ENCODE assay signal across 7 mouse cellular contexts in the genomic region with DNA sequence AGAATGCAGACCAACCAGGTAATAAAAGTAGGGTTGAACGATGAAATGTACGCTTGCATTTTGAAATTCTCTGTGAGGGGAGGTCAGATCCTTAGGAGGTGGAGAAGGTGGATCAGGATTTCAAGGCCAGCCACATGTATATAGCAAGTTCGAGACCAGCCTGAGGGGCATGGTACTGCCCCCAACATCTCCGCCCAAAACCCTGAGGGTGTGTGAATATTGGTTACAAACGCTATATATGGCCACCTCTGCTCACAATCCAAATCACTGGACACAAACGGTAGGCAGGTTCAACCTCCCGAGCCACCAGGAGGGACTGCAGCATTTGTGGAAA. TPM values are rescaled to one million over a fixed set of nuclear protein-coding genes. Genes with fewer than 3 reads are reported as not detected.
A peak's percentile ranks its signal among the peaks of the same experiment; 100 is the strongest.
DNase-seq lines count a peak whose midpoint lies in the region; ATAC-seq and TF ChIP-seq lines count a peak whose summit lies in the region.

No protein-coding gene starts in this region.

- whole genome bisulfite sequencing in forebrain, embryonic 15.5 days, result 2% methylated on average over 7 of the region's 7 CpGs
- 1% methylated on average over 7 of the region's 7 CpGs for WGBS in liver, embryonic 15.5 days (ENCODE audit: insufficient replicate concordance)
- WGBS in stomach, postnatal 0 days, result under 1% methylated on average over 7 of the region's 7 CpGs

- TF ChIP-seq CTCF in testis, adult 2 months (IDR thresholded peaks at IDR 0.05; ENCODE audit: control insufficient read depth, insufficient read depth, insufficient replicate concordance, low read depth, low read length), result no peak
- TF ChIP-seq CTCF in stomach, postnatal 0 days (IDR thresholded peaks at IDR 0.05; ENCODE audit: low read depth), result peak; percentile 30; the same call in 1 of the 2 replicates

- H3K9ac ChIP-seq in forebrain, embryonic 15.5 days (replicated peaks), result peak overlapping the region; percentile 78
- H3K9ac ChIP-seq in liver, embryonic 15.5 days, result peak overlapping the region; percentile 50
- H3K9ac ChIP-seq in stomach, postnatal 0 days (ENCODE audit: low read length), result peak overlapping the region; percentile 67

- H3K4me3 ChIP-seq in testis, adult 2 months (ENCODE audit: control insufficient read depth, low read depth, low read length), result peak overlapping the region; percentile 98
- H3K4me3 ChIP-seq in forebrain, embryonic 15.5 days, result peak overlapping the region; percentile 66
- peak overlapping the region; percentile 67 for H3K4me3 ChIP-seq in liver, embryonic 15.5 days (replicated peaks)
- H3K4me3 ChIP-seq in stomach, postnatal 0 days (ENCODE audit: low read depth, low read length), result peak overlapping the region; percentile 71

- ATAC-seq in forebrain, embryonic 15.5 days (replicated peaks), result no peak
- 0 out of 2 replicates have a peak, but pooled peaks have one; percentile 6 for ATAC-seq in liver, embryonic 15.5 days (ENCODE audit: insufficient read depth)
- ATAC-seq in stomach, postnatal 0 days (ENCODE audit: low FRiP score, low TSS enrichment), result peak; percentile 50
- ATAC-seq in activated CD4-positive, CD25-positive, alpha-beta regulatory T cell, adult 4 months, result no peak

- DNase-seq in testis, postnatal 10 days (ENCODE audit: low spot score), result no peak
- DNase-seq in stomach, postnatal 0 days (ENCODE audit: low spot score), result no peak
- DNase-seq in T-cell, adult 2 months (ENCODE audit: low spot score), result no peak

- peaks cover 4% of the 10 kb centered on the region for H3K4me1 ChIP-seq in testis, adult 2 months (ENCODE audit: control insufficient read depth, insufficient read depth, low read length)
- H3K4me1 ChIP-seq in forebrain, embryonic 15.5 days, result peaks cover 20% of the 10 kb centered on the region
- H3K4me1 ChIP-seq in liver, embryonic 15.5 days (replicated peaks), result peaks cover 26% of the 10 kb centered on the region
- no peaks in the 10 kb centered on the region for H3K4me1 ChIP-seq in stomach, postnatal 0 days (replicated peaks; ENCODE audit: control insufficient read depth, insufficient read depth)

- H3K9me3 ChIP-seq in forebrain, embryonic 15.5 days, result no peaks in the 10 kb centered on the region
- H3K9me3 ChIP-seq in liver, embryonic 15.5 days (replicated peaks), result no peaks in the 10 kb centered on the region
- no peaks in the 10 kb centered on the region for H3K9me3 ChIP-seq in stomach, postnatal 0 days (ENCODE audit: control insufficient read depth, low read length)

- H3K27ac ChIP-seq in testis, adult 2 months (ENCODE audit: control insufficient read depth, insufficient read depth, low read depth, low read length), result peak overlapping the region; percentile 96
- H3K27ac ChIP-seq in forebrain, embryonic 15.5 days (replicated peaks), result peak overlapping the region; percentile 77
- peak overlapping the region; percentile 16; the same call in 1 of the 2 replicates for H3K27ac ChIP-seq in liver, embryonic 15.5 days (replicated peaks)
- H3K27ac ChIP-seq in stomach, postnatal 0 days (replicated peaks), result peak overlapping the region; percentile 67; the same call in 1 of the 2 replicates

- TF ChIP-seq POLR2A in testis, adult 2 months (IDR thresholded peaks at IDR 0.05; ENCODE audit: control insufficient read depth, low read depth, low read length), result no peak

- no peaks in the 10 kb centered on the region for H3K27me3 ChIP-seq in testis, adult 2 months (ENCODE audit: control insufficient read depth, insufficient read depth, low read length)
- no peaks in the 10 kb centered on the region for H3K27me3 ChIP-seq in forebrain, embryonic 15.5 days
- no peaks in the 10 kb centered on the region for H3K27me3 ChIP-seq in liver, embryonic 15.5 days
- no peaks in the 10 kb centered on the region for H3K27me3 ChIP-seq in stomach, postnatal 0 days (ENCODE audit: control insufficient read depth, insufficient read depth, low read length)

- no peak for TF ChIP-seq EP300 in stomach, postnatal 0 days (optimal IDR thresholded peaks at IDR 0.05)

- H3K36me3 ChIP-seq in testis, adult 2 months (ENCODE audit: control insufficient read depth, insufficient read depth, low read length), result no peaks in the 10 kb centered on the region
- peaks cover 12% of the 10 kb centered on the region for H3K36me3 ChIP-seq in forebrain, embryonic 15.5 days
- no peaks in the 10 kb centered on the region for H3K36me3 ChIP-seq in liver, embryonic 15.5 days (replicated peaks)
- H3K36me3 ChIP-seq in stomach, postnatal 0 days (ENCODE audit: control insufficient read depth, insufficient read depth, low read length), result no peaks in the 10 kb centered on the region

- peak overlapping the region; percentile 75 for H3K4me2 ChIP-seq in forebrain, embryonic 15.5 days (replicated peaks)
- H3K4me2 ChIP-seq in liver, embryonic 15.5 days, result peak overlapping the region; percentile 88
- H3K4me2 ChIP-seq in stomach, postnatal 0 days (replicated peaks; ENCODE audit: low read depth), result peak overlapping the region; percentile 78

RNA-seq across cellular contexts. Expression of a gene that starts 0.3 kb away (rescaled TPM):
- polyA plus RNA-seq in testis, adult 2 months (2012; rRNA removed), result 2.7 and 2.8 TPM in 2 replicates
- 23.6 and 24.7 TPM in 2 replicates for polyA plus RNA-seq in forebrain, embryonic 15.5 days (2015; fragmentation: Nextera tagmentation; extraction: Ambion mirVana)
- 0.59 and 0.71 TPM in 2 replicates for polyA plus RNA-seq in liver, embryonic 15.5 days (2015; fragmentation: Nextera tagmentation; extraction: Ambion mirVana)
- polyA plus RNA-seq in stomach, postnatal 0 days (2015; fragmentation: Nextera tagmentation; extraction: Ambion mirVana), result 1.4 and 1.6 TPM in 2 replicates
- not detected for polyA plus RNA-seq in activated CD4-positive, CD25-positive, alpha-beta regulatory T cell, adult 4 months (2017; shearing (Covaris generic))

RNA-seq across cellular contexts. Expression of a gene that starts 36.4 kb away (rescaled TPM):
- 128 and 157 TPM in 2 replicates for polyA plus RNA-seq in testis, adult 2 months (2012; rRNA removed)
- polyA plus RNA-seq in forebrain, embryonic 15.5 days (2015; fragmentation: Nextera tagmentation; extraction: Ambion mirVana), result not detected in 2 replicates
- polyA plus RNA-seq in liver, embryonic 15.5 days (2015; fragmentation: Nextera tagmentation; extraction: Ambion mirVana), result not detected in 2 replicates
- 0.05 TPM in 1 of 2 replicates, not detected in the other for polyA plus RNA-seq in stomach, postnatal 0 days (2015; fragmentation: Nextera tagmentation; extraction: Ambion mirVana)
- polyA plus RNA-seq in activated CD4-positive, CD25-positive, alpha-beta regulatory T cell, adult 4 months (2017; shearing (Covaris generic)), result not detected

Comparison
In these comparisons a context has a peak if more than half of its experiments do, and no peak if none do; other contexts are left out.
1. H3K27ac ChIP-seq: peak in every context shown above with its lines; median percentile 96 in testis, adult 2 months; 77 in forebrain, embryonic 15.5 days; 67 in stomach, postnatal 0 days; 16 in liver, embryonic 15.5 days.
2. ATAC-seq: peak in liver, embryonic 15.5 days (single experiment) and stomach, postnatal 0 days (single experiment); none in forebrain, embryonic 15.5 days (single experiment) and activated CD4-positive, CD25-positive, alpha-beta regulatory T cell, adult 4 months (single experiment).
3. RNA of a gene that starts 36.4 kb away (polyA plus RNA-seq): 128 to 157 TPM in testis, adult 2 months; not detected in activated CD4-positive, CD25-positive, alpha-beta regulatory T cell, adult 4 months, not detected in forebrain, embryonic 15.5 days, 0.05 TPM in stomach, postnatal 0 days and not detected in liver, embryonic 15.5 days; every median in the first group is over 100 times any median in the second.
4. Peak in every context shown above with its lines, with median percentiles within 50 percentile points of each other: H3K4me3 ChIP-seq, H3K4me2 ChIP-seq and H3K9ac ChIP-seq.